Comparison of ENCODE assay signal across 1 mouse cellular context in genomic region chr11:67967831-67968230, GRCm38 (mm10).
TF ChIP-seq lines count a peak whose summit lies in the region.

No protein-coding gene starts in this region.

TF ChIP-seq in CH12.LX, 34 proteins besides CTCF, POLR2A, EP300 and RAD21 (continued from another document):
- no peak for TF ChIP-seq RCOR1 (conservative IDR thresholded peaks at IDR 0.05; ENCODE audit: low read depth, low read length)
- no peak for TF ChIP-seq MXI1 (IDR thresholded peaks at IDR 0.05; ENCODE audit: low read depth, low read length)
- no peak for TF ChIP-seq BHLHE40 (IDR thresholded peaks at IDR 0.05; ENCODE audit: low read depth, low read length)
- TF ChIP-seq E2F4 (IDR thresholded peaks at IDR 0.05; ENCODE audit: insufficient replicate concordance, low read depth, low read length), result no peak
- no peak for TF ChIP-seq IRF4 (IDR thresholded peaks at IDR 0.05; ENCODE audit: low read depth, low read length)
- TF ChIP-seq TBP (conservative IDR thresholded peaks at IDR 0.05; ENCODE audit: low read depth, low read length), result no peak
- TF ChIP-seq HCFC1 (IDR thresholded peaks at IDR 0.05; ENCODE audit: low read depth, low read length), result no peak
- no peak for TF ChIP-seq JUN (IDR thresholded peaks at IDR 0.05; ENCODE audit: insufficient read depth, low read depth, low read length)
- no peak for TF ChIP-seq USF1 (IDR thresholded peaks at IDR 0.05; ENCODE audit: low read depth, low read length)
- no peak for TF ChIP-seq MAFK (IDR thresholded peaks at IDR 0.05; ENCODE audit: insufficient replicate concordance, low read length)
- TF ChIP-seq KAT2A (IDR thresholded peaks at IDR 0.05; ENCODE audit: insufficient replicate concordance, low read length), result no peak
- no peak for TF ChIP-seq SMC3 (IDR thresholded peaks at IDR 0.05; ENCODE audit: low read depth, low read length)
